Mouse (Mus musculus) forebrain, embryonic 16.5 days (tissue): ENCODE data around the gene Carmil1. TPM values are rescaled to one million over a fixed set of nuclear protein-coding genes. Genes with fewer than 3 reads are reported as not detected.

ENCODE experiments used
- ATAC-seq: fragments of 200-750 bp; cut with Nextera tagmentation; 2 replicates; pipeline ENCODE4 v1.8.0; 2017; ENCODE audit warnings: mild to moderate bottlenecking, moderate library complexity
- H3K27ac ChIP-seq: fragments of 300-500 bp; sonication (generic); 2 replicates; pipeline ENCODE4 v1.5.1; 2014; ENCODE audit warnings: low read length, control low read depth
- H3K27me3 ChIP-seq: fragments of 300-500 bp; sonication (generic); replicated peaks from 2 replicates; pipeline ENCODE4 v1.6.1; 2014; ENCODE audit warnings: low read length; ENCODE audit not compliant: control insufficient read depth, insufficient read depth
- H3K36me3 ChIP-seq: fragments of 300-500 bp; sonication (generic); 2 replicates; pipeline ENCODE4 v1.6.1; 2014; ENCODE audit not compliant: control insufficient read depth, insufficient read depth
- H3K4me1 ChIP-seq: fragments of 300-500 bp; sonication (generic); replicated peaks from 2 replicates; pipeline ENCODE4 v1.6.1; 2014; ENCODE audit warnings: low read length; ENCODE audit not compliant: control insufficient read depth, insufficient read depth
- H3K4me2 ChIP-seq: fragments of 300-500 bp; sonication (generic); 2 replicates; pipeline ENCODE4 v1.6.1; 2014; ENCODE audit warnings: mild to moderate bottlenecking, low read length, control low read depth
- H3K4me3 ChIP-seq: fragments of 300-500 bp; sonication (generic); replicated peaks from 2 replicates; pipeline ENCODE4 v1.5.1; 2014; ENCODE audit warnings: mild to moderate bottlenecking, low read length, control low read depth
- H3K9ac ChIP-seq: fragments of 300-500 bp; sonication (generic); replicated peaks from 2 replicates; pipeline ENCODE4 v1.6.1; 2014; ENCODE audit warnings: low read depth, low read length, control low read depth
- H3K9me3 ChIP-seq: fragments of 300-500 bp; sonication (generic); 2 replicates; pipeline ENCODE4 v1.6.1; 2016; ENCODE audit warnings: low read length; ENCODE audit not compliant: control insufficient read depth
- WGBS: fragments of 180-500 bp; shearing (Covaris S2); extraction: QIAGEN DNeasy Blood & Tissue Kit; methylation state at CpG from one replicate; pipeline ENCODE4 v1.1.7; 2014; 5-methylcytosine and 5-hydroxymethylcytosine counted together
- polyA plus RNA-seq: library from polyadenylated mRNA; unstranded; fragments of >200 nt; fragmentation: Nextera tagmentation; extraction: Ambion mirVana; gene quantifications from 2 replicates; pipeline ENCODE4 v1.2.1, GENCODE M21; 2015

The Carmil1 gene
- polyA plus RNA-seq, 1 experiment from 2014 or later = 53.8 TPM

DNA sequence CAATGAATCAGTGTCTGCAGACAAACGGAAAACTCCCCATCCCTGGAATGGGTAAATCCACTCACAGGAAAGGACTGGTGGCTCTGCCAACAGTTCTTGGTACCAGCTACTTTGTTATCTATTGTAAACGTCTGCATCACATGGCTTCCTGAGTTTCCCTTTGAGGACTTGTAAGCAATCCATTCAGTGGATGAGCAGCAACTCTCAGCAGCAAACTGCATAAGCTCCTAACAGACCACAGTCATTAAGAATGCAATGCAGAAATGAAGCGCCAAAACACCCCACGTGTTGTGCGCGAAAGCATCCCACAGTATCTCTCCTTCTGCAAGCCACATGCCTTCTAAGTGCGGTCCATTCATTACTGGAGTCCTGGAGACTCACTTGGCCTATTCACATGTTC lies 128.0 kb downstream of the Carmil1 start:
- Histone ChIP-seq H3K27me3 (no peaks in the 10 kb centered on the region), H3K9me3 (no peaks in the 10 kb centered on the region), H3K4me1 (peaks cover 10% of the 10 kb centered on the region), H3K9ac (no peak overlapping the region), H3K4me3 (no peak overlapping the region), H3K27ac (no peak overlapping the region), H3K36me3 (no peaks in the 10 kb centered on the region), H3K4me2 (no peak overlapping the region)
- peak; percentile 30; the same call in 1 of the 2 replicates for ATAC-seq
- WGBS = 59% methylated on average over 7 of the region's 7 CpGs

DNA sequence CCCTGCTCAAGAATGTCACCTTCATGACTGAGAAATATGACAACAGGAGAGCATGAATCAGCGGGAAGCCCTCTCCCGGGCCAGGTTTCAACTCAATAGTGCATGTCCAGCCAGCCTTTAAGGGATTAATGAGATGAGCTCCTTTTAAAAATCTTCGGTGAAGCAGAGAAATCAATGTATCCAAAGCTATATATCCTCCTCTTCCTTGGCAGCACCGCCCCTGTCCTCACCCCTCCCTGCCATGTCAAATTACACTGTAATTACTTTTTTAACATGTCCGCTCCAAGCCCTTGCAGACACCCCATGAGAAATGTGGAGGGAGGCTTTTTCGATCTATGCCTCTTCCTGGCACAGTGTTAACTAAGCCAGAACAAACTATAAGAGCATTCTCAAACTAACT lies 129.3 kb downstream of the Carmil1 start:
- Histone ChIP-seq H3K36me3 (no peaks in the 10 kb centered on the region), H3K4me1 (peaks cover 10% of the 10 kb centered on the region), H3K4me2 (no peak overlapping the region), H3K27ac (no peak overlapping the region), H3K4me3 (no peak overlapping the region), H3K9me3 (no peaks in the 10 kb centered on the region), H3K27me3 (no peaks in the 10 kb centered on the region), H3K9ac (no peak overlapping the region)
- ATAC-seq = no peak
- 21% methylated on average over 6 of the region's 6 CpGs for WGBS

DNA sequence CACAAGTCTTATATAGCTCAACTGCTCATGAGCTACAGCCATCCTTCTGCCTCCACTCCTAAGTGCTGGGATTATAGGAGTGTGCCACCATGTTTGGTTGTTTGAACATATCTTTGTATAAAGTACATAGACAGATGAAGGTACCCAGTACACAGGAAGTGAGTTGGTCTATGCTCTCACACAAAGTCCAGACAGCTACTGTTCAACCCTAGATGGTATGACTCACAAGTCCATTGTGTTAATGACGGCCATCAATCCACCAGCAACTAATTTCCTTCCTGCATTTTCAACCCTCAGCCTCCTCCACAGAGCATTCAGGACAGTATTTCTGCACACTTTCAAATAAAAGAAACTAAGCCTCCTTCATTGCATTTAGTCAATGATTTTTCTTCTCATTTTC lies 132.0 kb downstream of the Carmil1 start:
- Histone ChIP-seq H3K4me3 (no peak overlapping the region), H3K9ac (no peak overlapping the region), H3K9me3 (no peaks in the 10 kb centered on the region), H3K27ac (no peak overlapping the region), H3K36me3 (no peaks in the 10 kb centered on the region), H3K4me1 (peaks cover 4% of the 10 kb centered on the region; the same call in 1 of the 2 replicates), H3K27me3 (no peaks in the 10 kb centered on the region), H3K4me2 (no peak overlapping the region)
- ATAC-seq = no peak
- WGBS = 76% methylated on average over 1 of the region's 1 CpGs

DNA sequence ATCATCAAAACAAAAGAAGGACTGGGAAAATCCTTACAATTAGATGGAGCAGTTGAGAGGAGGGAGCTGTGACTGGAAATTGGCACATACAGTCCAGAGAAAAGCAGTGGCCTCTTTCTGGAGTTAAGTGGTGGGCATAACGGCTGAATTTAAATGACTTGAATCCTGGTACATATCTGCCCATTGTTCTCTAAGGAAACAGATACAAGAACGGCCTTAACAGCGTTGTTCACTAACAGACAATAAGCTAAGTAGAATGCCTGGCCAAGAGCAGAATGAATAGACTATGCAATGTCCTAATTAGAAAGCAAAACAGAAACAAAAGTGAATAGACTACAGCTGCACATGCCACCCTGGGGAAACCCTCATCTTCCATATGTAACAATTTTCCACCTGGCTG lies 133.6 kb downstream of the Carmil1 start:
- Histone ChIP-seq H3K4me3 (no peak overlapping the region), H3K9me3 (no peaks in the 10 kb centered on the region), H3K27ac (no peak overlapping the region), H3K27me3 (no peaks in the 10 kb centered on the region), H3K9ac (no peak overlapping the region), H3K4me2 (no peak overlapping the region), H3K4me1 (no peaks in the 10 kb centered on the region), H3K36me3 (no peaks in the 10 kb centered on the region)
- no peak for ATAC-seq
- WGBS = 31% methylated on average over 3 of the region's 3 CpGs

DNA sequence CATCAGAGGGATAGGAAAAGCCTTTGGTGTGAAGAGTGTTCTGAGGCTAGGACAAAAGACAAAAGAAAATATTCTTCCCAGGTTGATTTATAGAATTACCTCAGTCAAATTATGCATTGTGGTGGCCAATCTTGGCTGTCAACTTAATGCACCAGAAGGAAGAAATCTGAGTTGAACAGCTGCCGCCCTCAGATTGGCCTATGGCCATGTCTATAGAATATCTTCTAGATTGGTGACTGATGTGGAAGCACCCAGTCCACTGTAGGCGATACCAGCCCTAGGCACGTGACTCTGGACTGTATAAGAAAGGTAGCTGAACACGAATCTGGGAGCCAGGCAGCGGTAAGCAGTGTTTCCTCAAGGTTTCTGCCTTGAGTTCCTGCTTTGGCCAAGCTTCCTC lies 134.1 kb downstream of the Carmil1 start:
- Histone ChIP-seq H3K4me3 (no peak overlapping the region), H3K4me2 (no peak overlapping the region), H3K27me3 (no peaks in the 10 kb centered on the region), H3K36me3 (no peaks in the 10 kb centered on the region), H3K9ac (no peak overlapping the region), H3K9me3 (no peaks in the 10 kb centered on the region), H3K4me1 (no peaks in the 10 kb centered on the region), H3K27ac (no peak overlapping the region)
- ATAC-seq = no peak
- 89% methylated on average over 5 of the region's 5 CpGs for WGBS

DNA sequence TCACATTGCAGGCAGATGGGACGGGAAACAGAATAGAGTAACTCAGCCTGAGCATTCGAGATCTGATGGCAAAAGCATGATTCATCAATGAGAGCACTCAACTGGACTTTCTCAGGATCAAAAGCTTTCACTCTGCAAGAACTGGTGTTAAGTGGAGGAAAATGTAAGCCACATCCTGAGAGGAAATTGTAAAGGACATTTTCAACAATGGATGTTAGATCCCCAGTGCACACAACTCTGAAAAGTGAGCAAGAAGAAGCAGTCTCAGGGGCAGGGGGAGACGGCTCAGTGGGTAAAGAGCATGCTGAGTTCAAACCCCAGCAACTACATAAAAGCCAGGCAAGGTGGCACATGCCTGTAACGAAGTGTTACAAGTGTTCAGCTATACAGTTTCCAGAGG lies 135.7 kb downstream of the Carmil1 start:
- WGBS = 47% methylated on average over 4 of the region's 4 CpGs
- H3K27me3 ChIP-seq = no peaks in the 10 kb centered on the region
- no peak overlapping the region for H3K9ac ChIP-seq
- no peak for ATAC-seq
- no peaks in the 10 kb centered on the region for H3K36me3 ChIP-seq
- H3K4me3 ChIP-seq = no peak overlapping the region
- no peak overlapping the region for H3K4me2 ChIP-seq
- no peaks in the 10 kb centered on the region for H3K4me1 ChIP-seq
- no peaks in the 10 kb centered on the region for H3K9me3 ChIP-seq
- no peak overlapping the region for H3K27ac ChIP-seq

DNA sequence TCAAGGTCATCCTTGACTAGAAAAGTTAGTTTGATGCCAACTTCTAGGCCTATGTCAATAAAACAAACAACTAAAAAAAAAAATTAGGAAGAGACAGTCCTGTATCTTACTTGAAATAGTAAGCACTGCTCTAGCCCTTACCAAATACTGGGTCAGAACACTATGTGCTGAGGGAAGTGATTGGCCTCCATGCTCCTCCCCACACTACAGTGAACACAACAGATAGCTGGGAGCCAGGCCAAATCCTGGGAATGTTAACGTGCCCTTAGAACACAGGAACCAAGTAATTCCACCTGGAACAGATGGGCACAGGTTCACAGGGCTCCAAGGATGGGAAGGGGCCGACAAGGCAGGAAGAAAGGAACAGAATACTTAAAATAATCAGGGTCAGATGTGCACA lies 136.5 kb downstream of the Carmil1 start:
- H3K9me3 ChIP-seq = no peaks in the 10 kb centered on the region
- no peaks in the 10 kb centered on the region for H3K36me3 ChIP-seq
- H3K27ac ChIP-seq = no peak overlapping the region
- H3K4me2 ChIP-seq = no peak overlapping the region
- WGBS = 47% methylated on average over 2 of the region's 2 CpGs
- H3K4me3 ChIP-seq = no peak overlapping the region
- no peak overlapping the region for H3K9ac ChIP-seq
- no peak for ATAC-seq
- no peaks in the 10 kb centered on the region for H3K4me1 ChIP-seq
- no peaks in the 10 kb centered on the region for H3K27me3 ChIP-seq

DNA sequence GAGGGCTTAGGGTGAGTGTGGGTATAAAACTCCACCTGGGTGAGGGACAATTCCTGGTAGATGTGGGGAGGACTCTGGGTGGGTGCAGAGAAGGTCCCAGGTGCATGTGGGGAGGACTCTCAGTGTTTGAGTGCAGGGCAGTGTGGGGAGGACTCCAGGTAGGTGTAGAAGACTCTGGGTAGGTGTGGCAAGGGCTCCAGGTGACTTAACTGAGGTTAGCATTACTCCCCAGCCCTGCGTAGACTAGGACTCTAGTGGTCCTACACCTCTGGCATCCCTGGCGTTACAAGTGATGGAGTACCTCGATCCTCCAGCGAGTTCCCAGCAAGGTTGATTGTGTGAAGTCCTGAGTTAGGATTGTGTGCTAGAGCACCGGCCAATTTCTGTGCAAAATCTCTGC lies 143.8 kb downstream of the Carmil1 start:
- no peak overlapping the region for H3K27ac ChIP-seq
- no peaks in the 10 kb centered on the region for H3K36me3 ChIP-seq
- no peaks in the 10 kb centered on the region for H3K27me3 ChIP-seq
- no peak overlapping the region for H3K9ac ChIP-seq
- 0 out of 2 replicates have a peak, but pooled peaks cover 4% of the 10 kb centered on the region for H3K4me1 ChIP-seq
- H3K4me2 ChIP-seq = no peak overlapping the region
- no peaks in the 10 kb centered on the region for H3K9me3 ChIP-seq
- 94% methylated on average over 5 of the region's 5 CpGs for WGBS
- no peak for ATAC-seq
- no peak overlapping the region for H3K4me3 ChIP-seq

DNA sequence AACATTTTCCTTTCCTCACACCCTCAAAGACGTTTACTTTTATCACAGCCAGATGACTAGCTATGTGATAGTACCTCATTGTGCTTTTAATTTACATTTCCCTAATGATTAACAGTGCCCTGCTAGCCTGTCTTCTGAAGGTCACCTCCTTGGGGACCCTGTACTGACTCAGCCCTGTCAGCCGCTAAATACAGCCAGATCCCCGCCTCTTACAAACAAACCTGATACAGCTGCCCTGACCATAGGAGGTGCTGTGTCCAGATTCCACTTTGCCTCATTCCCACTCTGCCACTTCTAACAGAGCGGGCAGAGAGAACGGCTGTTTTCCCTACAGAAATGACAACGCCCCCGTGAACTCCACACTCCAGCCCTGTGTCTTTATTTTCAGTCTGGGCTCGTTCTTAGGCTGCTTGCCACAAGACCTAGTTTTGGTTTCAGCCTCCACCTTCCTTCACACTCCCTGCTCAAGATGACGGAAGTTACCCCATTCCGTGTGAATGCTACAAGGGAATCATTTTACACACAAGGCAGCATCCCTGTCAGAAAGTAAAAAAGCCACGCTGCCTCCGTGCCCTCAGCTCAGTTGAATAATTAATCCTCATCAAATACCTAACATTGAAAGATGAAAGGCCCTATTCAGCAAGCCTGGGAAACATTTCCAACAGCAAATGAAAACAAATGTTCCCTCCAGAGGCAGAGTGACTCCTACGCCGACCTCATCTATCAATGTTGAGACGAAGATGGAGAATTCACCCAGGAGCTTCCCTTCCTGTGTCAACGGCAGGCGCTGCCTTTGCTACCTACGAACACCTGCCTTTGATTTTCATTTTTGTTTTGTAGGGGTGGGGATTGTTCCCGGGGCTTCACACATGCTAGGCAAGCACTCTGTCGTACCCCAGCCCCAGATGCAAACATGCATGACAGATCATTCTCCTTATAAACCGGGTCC lies 145.0 kb downstream of the Carmil1 start:
- Histone ChIP-seq H3K36me3 (no peaks in the 10 kb centered on the region), H3K4me3 (no peak overlapping the region), H3K27me3 (no peaks in the 10 kb centered on the region), H3K4me2 (no peak overlapping the region), H3K4me1 (0 out of 2 replicates have a peak, but pooled peaks cover 4% of the 10 kb centered on the region), H3K9ac (no peak overlapping the region), H3K27ac (peak overlapping the region; percentile 4; the same call in 1 of the 2 replicates), H3K9me3 (no peaks in the 10 kb centered on the region)
- 48% methylated on average over 21 of the region's 21 CpGs for WGBS
- peak; percentile 26; the same call in 1 of the 2 replicates for ATAC-seq
